Mouse (Mus musculus) lung, adult 10 weeks (tissue): ENCODE measurements around the gene Ranbp3l. TPM values are rescaled to one million over a fixed set of nuclear protein-coding genes. Genes with fewer than 3 reads are reported as not detected.

ENCODE experiments used
- polyA plus RNA-seq: library from polyadenylated mRNA; stranded (reverse); fragments of 350-450 nt; fragmentation: Illumina TruSeq; extraction: RNeasy Lipid Tissue Mini Kit (QIAGEN cat#74804); gene quantifications from one replicate; pipeline ENCODE4 v1.2.3, GENCODE M21; 2014; ENCODE audit warnings: low read depth, low replicate concordance; ENCODE audit not compliant: insufficient read depth

Ranbp3l gene
- polyA plus RNA-seq = not detected

GRCm38 (mm10) chr15:8967573-8968228 lies at the start of gene Ranbp3l:
Gene Ranbp3l (plus strand): TSS chr15:8967949.

GRCm38 (mm10) chr15:9070912-9071555 lies 103.3 kb downstream of the Ranbp3l start, which contains the start of gene Nadk2:
Gene Nadk2 (plus strand): TSS chr15:9071260.

Other genes with a start within 250 kb of the Ranbp3l start
- 10.3 TPM for gene Nadk2, start 103.3 kb downstream of the Ranbp3l start, polyA plus RNA-seq
- gene Lmbrd2, start 172.6 kb downstream of the Ranbp3l start, polyA plus RNA-seq = 5.0 TPM
- gene Skp2, start 187.5 kb downstream of the Ranbp3l start, polyA plus RNA-seq = 1.3 TPM